Mouse (Mus musculus) megakaryocyte, embryonic 14.5 days (primary cell): ENCODE results near the gene Rpl6.

Source experiments
- FLI1 ChIP-seq: IDR thresholded peaks from 2 replicates; pipeline ENCODE4 v1.6.1; 2012; ENCODE audit warnings: low read length, inconsistent platforms, mixed read lengths
- GATA1 ChIP-seq: IDR thresholded peaks from 3 replicates; pipeline ENCODE4 v1.6.1; 2012; ENCODE audit warnings: mixed read lengths, low read length, inconsistent platforms, borderline replicate concordance

DNA sequence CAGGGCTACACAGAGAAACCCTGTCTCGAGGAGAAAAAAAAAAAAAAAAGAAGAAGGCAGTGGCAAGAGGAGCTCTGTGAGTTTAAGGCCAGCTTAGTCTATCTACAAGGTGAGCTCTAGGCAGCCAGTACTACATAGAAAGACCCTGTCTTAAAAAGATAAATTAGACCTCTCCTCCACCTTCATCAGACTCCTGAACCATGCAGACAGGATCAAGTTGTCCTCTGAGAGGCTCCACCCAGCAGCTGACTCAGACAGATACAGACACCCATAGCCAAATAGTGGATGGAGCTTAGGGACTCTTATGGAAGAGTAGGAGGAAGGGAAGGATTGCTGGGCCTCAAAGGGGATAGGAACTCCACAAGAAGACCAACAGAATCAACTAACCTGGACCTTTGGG, 10.1 kb upstream of the Rpl6 start:
- no peak for TF ChIP-seq GATA1
- no peak for TF ChIP-seq FLI1
